Mouse (Mus musculus) CH12.LX (cell line): ENCODE measurements around the gene Gm21969. TPM values are rescaled to one million over a fixed set of nuclear protein-coding genes. Genes with fewer than 3 reads are reported as not detected.

ENCODE experiments used
- DNase-seq: peaks from one replicate; pipeline ENCODE4 v3.0.0-alpha.2; 2013; ENCODE audit errors: extremely low read depth
- H3K27ac ChIP-seq: 2 replicates; pipeline ENCODE4 v1.5.1; 2012; ENCODE audit warnings: low read depth, mild to moderate bottlenecking, control low read depth, moderate library complexity; ENCODE audit not compliant: insufficient read depth
- H3K27me3 ChIP-seq: replicated peaks from 2 replicates; pipeline ENCODE3; 2012; ENCODE audit warnings: inconsistent platforms
- H3K36me3 ChIP-seq, 2 experiments: replicated peaks in 1 of 2; 2 replicates each; pipeline versions ENCODE3 to v1.6.1; 2012; ENCODE audit warnings: inconsistent platforms in 1 of 2, low read length in 1 of 2, mild to moderate bottlenecking in 1 of 2, mixed read lengths in 1 of 2, moderate library complexity in 1 of 2; ENCODE audit not compliant: control insufficient read depth in 1 of 2, insufficient read depth in 1 of 2
- H3K4me1 ChIP-seq, 2 experiments: 2 replicates each; pipeline ENCODE4 v1.6.1; 2012; ENCODE audit warnings: inconsistent platforms in 1 of 2, moderate library complexity in 1 of 2; ENCODE audit not compliant: insufficient read depth in 2 of 2, control insufficient read depth in 1 of 2
- H3K4me2 ChIP-seq: 2 replicates; pipeline ENCODE4 v1.6.1; 2012; ENCODE audit warnings: low read depth, mild to moderate bottlenecking, control low read depth; ENCODE audit not compliant: poor library complexity, insufficient read depth, severe bottlenecking
- H3K4me3 ChIP-seq, 3 experiments: fragments of 150-350 bp in 1 of 3; sonication (generic) in 1 of 3; replicated peaks in 1 of 3; 2 replicates each; pipeline versions ENCODE3 to v1.5.1; 2011 to 2012; ENCODE audit warnings: low read depth in 2 of 3, low read length in 2 of 3, mild to moderate bottlenecking in 2 of 3, moderate library complexity in 2 of 3, control low read depth in 1 of 3, improper control_type of control experiment in 1 of 3, inconsistent platforms in 1 of 3, mixed read lengths in 1 of 3; ENCODE audit not compliant: poor library complexity in 1 of 3
- H3K79me2 ChIP-seq: replicated peaks from 2 replicates; pipeline ENCODE4 v1.6.1; 2012; ENCODE audit warnings: mild to moderate bottlenecking, moderate library complexity; ENCODE audit not compliant: control insufficient read depth, poor library complexity, insufficient read depth, severe bottlenecking; ENCODE audit errors: extremely low read depth
- H3K9ac ChIP-seq: 2 replicates; pipeline ENCODE4 v1.6.1; 2012; ENCODE audit warnings: low read depth, mild to moderate bottlenecking, control low read depth, moderate library complexity; ENCODE audit not compliant: insufficient read depth
- H3K9me3 ChIP-seq: replicated peaks from 2 replicates; pipeline ENCODE3; 2012; ENCODE audit warnings: low read length, inconsistent platforms, mixed read lengths
- BHLHE40 ChIP-seq: IDR thresholded peaks from 2 replicates; pipeline ENCODE4 v1.6.1; 2011; ENCODE audit warnings: mild to moderate bottlenecking, low read depth, low read length, improper control_type of control experiment
- CHD1 ChIP-seq: IDR thresholded peaks from 2 replicates; pipeline ENCODE4 v1.6.1; 2012; ENCODE audit warnings: low read depth, low read length, improper control_type of control experiment, inconsistent platforms
- CHD2 ChIP-seq: IDR thresholded peaks from 2 replicates; pipeline ENCODE4 v1.6.1; 2011; ENCODE audit warnings: low read length, improper control_type of control experiment
- CTCF ChIP-seq, 2 experiments: IDR thresholded peaks in 1 of 2; conservative IDR thresholded peaks in 1 of 2; 2 replicates each; pipeline ENCODE4 v1.5.1; 2011 to 2012; ENCODE audit warnings: low read depth in 2 of 2, low read length in 2 of 2, improper control_type of control experiment in 1 of 2, inconsistent platforms in 1 of 2, mild to moderate bottlenecking in 1 of 2, moderate library complexity in 1 of 2
- E2F4 ChIP-seq: IDR thresholded peaks from 2 replicates; pipeline ENCODE4 v1.6.1; 2011; ENCODE audit warnings: low read depth, low read length, improper control_type of control experiment; ENCODE audit not compliant: insufficient replicate concordance
- ELF1 ChIP-seq: IDR thresholded peaks from 2 replicates; pipeline ENCODE4 v1.6.1; 2014; ENCODE audit warnings: low read depth, mild to moderate bottlenecking, inconsistent platforms, low read length, improper control_type of control experiment
- ETS1 ChIP-seq: conservative IDR thresholded peaks from 2 replicates; pipeline ENCODE4 v1.6.1; 2012; ENCODE audit warnings: low read depth, mild to moderate bottlenecking, inconsistent platforms, low read length, improper control_type of control experiment, moderate library complexity
- GABPA ChIP-seq: IDR thresholded peaks from 2 replicates; pipeline ENCODE4 v1.6.1; 2012; ENCODE audit warnings: low read depth, low read length, improper control_type of control experiment, inconsistent platforms; ENCODE audit not compliant: insufficient replicate concordance
- HCFC1 ChIP-seq: IDR thresholded peaks from 2 replicates; pipeline ENCODE4 v1.6.1; 2012; ENCODE audit warnings: low read depth, mild to moderate bottlenecking, inconsistent platforms, low read length, improper control_type of control experiment
- IRF4 ChIP-seq: IDR thresholded peaks from 2 replicates; pipeline ENCODE4 v1.6.1; 2014; ENCODE audit warnings: low read depth, mild to moderate bottlenecking, inconsistent platforms, low read length, improper control_type of control experiment
- JUND ChIP-seq: conservative IDR thresholded peaks from 2 replicates; pipeline ENCODE4 v1.6.1; 2011; ENCODE audit warnings: low read depth, low read length, improper control_type of control experiment
- KAT2A ChIP-seq: IDR thresholded peaks from 2 replicates; pipeline ENCODE4 v1.6.1; 2012; ENCODE audit warnings: low read length, improper control_type of control experiment, inconsistent platforms; ENCODE audit not compliant: insufficient replicate concordance
- MAX ChIP-seq: IDR thresholded peaks from 2 replicates; pipeline ENCODE4 v1.6.1; 2011; ENCODE audit warnings: low read length, improper control_type of control experiment
- MAZ ChIP-seq: IDR thresholded peaks from 2 replicates; pipeline ENCODE4 v1.6.1; 2012; ENCODE audit warnings: low read depth, mild to moderate bottlenecking, inconsistent platforms, low read length, improper control_type of control experiment, moderate library complexity
- MYC ChIP-seq: IDR thresholded peaks from 2 replicates; pipeline ENCODE4 v1.6.1; 2011; ENCODE audit warnings: low read depth, mild to moderate bottlenecking, improper control_type of control experiment, low read length
- NELFE ChIP-seq: IDR thresholded peaks from 2 replicates; pipeline ENCODE4 v1.6.1; 2011; ENCODE audit warnings: low read depth, low read length, improper control_type of control experiment
- POLR2A ChIP-seq: IDR thresholded peaks from 2 replicates; pipeline ENCODE4 v1.6.1; 2011; ENCODE audit warnings: low read depth, mild to moderate bottlenecking, improper control_type of control experiment, low read length
- POLR2AphosphoS2 ChIP-seq: IDR thresholded peaks from 2 replicates; pipeline ENCODE4 v1.6.1; 2011; ENCODE audit warnings: low read depth, low read length, improper control_type of control experiment
- RCOR1 ChIP-seq: conservative IDR thresholded peaks from 2 replicates; pipeline ENCODE4 v1.6.1; 2012; ENCODE audit warnings: low read depth, mild to moderate bottlenecking, inconsistent platforms, low read length, improper control_type of control experiment
- TCF12 ChIP-seq: IDR thresholded peaks from 2 replicates; pipeline ENCODE4 v1.6.1; 2014; ENCODE audit warnings: low read depth, mild to moderate bottlenecking, inconsistent platforms, low read length, improper control_type of control experiment
- USF1 ChIP-seq: IDR thresholded peaks from 2 replicates; pipeline ENCODE4 v1.6.1; 2014; ENCODE audit warnings: low read depth, mild to moderate bottlenecking, inconsistent platforms, low read length, improper control_type of control experiment
- USF2 ChIP-seq: conservative IDR thresholded peaks from 2 replicates; pipeline ENCODE4 v1.6.1; 2011; ENCODE audit warnings: low read depth, low read length, improper control_type of control experiment
- ZC3H11A ChIP-seq: IDR thresholded peaks from 2 replicates; pipeline ENCODE4 v1.6.1; 2012; ENCODE audit warnings: low read depth, mild to moderate bottlenecking, inconsistent platforms, low read length, improper control_type of control experiment
- ZKSCAN1 ChIP-seq: IDR thresholded peaks from 2 replicates; pipeline ENCODE4 v1.6.1; 2012; ENCODE audit warnings: low read depth, inconsistent platforms, low read length, improper control_type of control experiment, borderline replicate concordance
- ZMIZ1 ChIP-seq: IDR thresholded peaks from 2 replicates; pipeline ENCODE4 v1.6.1; 2012; ENCODE audit warnings: low read depth, mild to moderate bottlenecking, inconsistent platforms, low read length, improper control_type of control experiment
- ZNF384 ChIP-seq: IDR thresholded peaks from 2 replicates; pipeline ENCODE4 v1.6.1; 2012; ENCODE audit warnings: low read depth, low read length, improper control_type of control experiment, inconsistent platforms
- dilution Hi-C: fragments of 300-500 bp; cut with MboI; formaldehyde crosslinking; loops from 2 replicates; pipeline ENCODE4 v1.14.3; 2020; ENCODE audit warnings: low sequenced_read_pairs; ENCODE audit not compliant: extremely low pct_unique_long_range_greater_than_20kb, extremely low pct_ligation_motif_present
- in situ Hi-C: fragments of 300-500 bp; cut with MboI; formaldehyde crosslinking; loops from 3 replicates; pipeline ENCODE4 v1.14.3; 2019; ENCODE audit warnings: low sequenced_read_pairs, low pct_ligation_motif_present, low pct_unique_long_range_greater_than_20kb, mixed read lengths
- polyA plus RNA-seq: library from polyadenylated mRNA; unstranded; fragments of >175 nt; gene quantifications from 2 replicates; pipeline ENCODE4 v1.2.1, GENCODE M21; 2012; ENCODE audit warnings: low read depth; ENCODE audit not compliant: insufficient read length
- total RNA-seq, 2 experiments: library from RNA; depleted of rRNA; stranded (reverse); fragments of 300-350 nt in 1 of 2; fragments of >200 nt in 1 of 2; gene quantifications; 2 replicates each; pipeline ENCODE4 v1.2.3; 2012 to 2014

Gm21969 gene
- total and polyA plus RNA-seq, 3 experiments, result not detected

GRCm38 (mm10) chr4:139584704-139585103 is 18.3 kb upstream of the Gm21969 start:
- no peak overlapping the region for H3K4me2 ChIP-seq
- dilution Hi-C loops, result no loop called here
- no peaks in the 10 kb centered on the region for H3K9me3 ChIP-seq
- no peak overlapping the region for H3K9ac ChIP-seq
- peaks cover 7 to 15% of the 10 kb centered on the region in 2 experiments; a peak in 3 of 4 replicates for H3K4me1 ChIP-seq
- H3K4me3 ChIP-seq, result no peak overlapping the region
- DNase-seq, result no peak
- TF ChIP-seq ZC3H11A, result no peak
- no peak for TF ChIP-seq KAT2A
- TF ChIP-seq ELF1, result no peak
- no peak for TF ChIP-seq JUND
- TF ChIP-seq POLR2AphosphoS2, result no peak
- no peak for TF ChIP-seq BHLHE40
- no peak for TF ChIP-seq ZKSCAN1
- no peak for TF ChIP-seq USF2
- no peak for TF ChIP-seq USF1
- no peak for TF ChIP-seq HCFC1
- H3K36me3 ChIP-seq, result no peaks in the 10 kb centered on the region
- in situ Hi-C loops, result no loop called here
- peaks cover 69% of the 10 kb centered on the region for H3K27me3 ChIP-seq
- no peaks in the 10 kb centered on the region for H3K79me2 ChIP-seq
- no peak overlapping the region for H3K27ac ChIP-seq

GRCm38 (mm10) chr4:139585713-139586112 is 17.3 kb upstream of the Gm21969 start:
- H3K79me2 ChIP-seq, result no peaks in the 10 kb centered on the region
- no peaks in the 10 kb centered on the region for H3K36me3 ChIP-seq
- in situ Hi-C loops (no loop called here), dilution Hi-C loops (no loop called here)
- no peak overlapping the region for H3K27ac ChIP-seq
- no peak for DNase-seq
- peaks cover 7 to 11% of the 10 kb centered on the region in 2 experiments; a peak in 2 of 4 replicates for H3K4me1 ChIP-seq
- TF ChIP-seq ZC3H11A, result no peak
- TF ChIP-seq TCF12, result no peak
- TF ChIP-seq MYC, result no peak
- no peak for TF ChIP-seq ETS1
- TF ChIP-seq IRF4, result no peak
- H3K4me2 ChIP-seq, result no peak overlapping the region
- H3K4me3 ChIP-seq, result no peak overlapping the region
- H3K9ac ChIP-seq, result no peak overlapping the region
- H3K9me3 ChIP-seq, result no peaks in the 10 kb centered on the region
- peaks cover 65% of the 10 kb centered on the region for H3K27me3 ChIP-seq

GRCm38 (mm10) chr4:139587370-139587769 is 15.6 kb upstream of the Gm21969 start:
- no peak overlapping the region for H3K27ac ChIP-seq
- in situ Hi-C loops (no loop called here), dilution Hi-C loops (no loop called here)
- H3K27me3 ChIP-seq, result peaks cover 55% of the 10 kb centered on the region
- TF ChIP-seq CHD1, result no peak
- no peak for TF ChIP-seq ZC3H11A
- TF ChIP-seq ELF1, result no peak
- TF ChIP-seq E2F4, result no peak
- TF ChIP-seq MAX, result no peak
- TF ChIP-seq HCFC1, result no peak
- no peak for TF ChIP-seq CTCF (conservative IDR thresholded peaks at IDR 0.05 in 1 of 2, IDR thresholded peaks at IDR 0.05 in 1 of 2; ENCODE audit: low read depth in 2 of 2, low read length in 2 of 2)
- no peak for TF ChIP-seq POLR2A
- no peak for TF ChIP-seq CHD2
- no peak for TF ChIP-seq BHLHE40
- no peak for TF ChIP-seq ZNF384
- no peak for TF ChIP-seq RCOR1
- TF ChIP-seq GABPA, result no peak
- TF ChIP-seq MYC, result no peak
- TF ChIP-seq KAT2A, result no peak
- no peak for TF ChIP-seq POLR2AphosphoS2
- TF ChIP-seq ZMIZ1, result no peak
- no peak for TF ChIP-seq MAZ
- no peak for TF ChIP-seq NELFE
- H3K9me3 ChIP-seq, result no peaks in the 10 kb centered on the region
- H3K4me3 ChIP-seq, result no peak overlapping the region
- no peaks in the 10 kb centered on the region for H3K36me3 ChIP-seq
- H3K79me2 ChIP-seq, result no peaks in the 10 kb centered on the region
- peaks cover 7 to 11% of the 10 kb centered on the region in 2 experiments; a peak in 2 of 4 replicates for H3K4me1 ChIP-seq
- H3K4me2 ChIP-seq, result no peak overlapping the region
- no peak for DNase-seq
- no peak overlapping the region for H3K9ac ChIP-seq
